ENCODE assay signal across 13 mouse cellular contexts in the genomic region with DNA sequence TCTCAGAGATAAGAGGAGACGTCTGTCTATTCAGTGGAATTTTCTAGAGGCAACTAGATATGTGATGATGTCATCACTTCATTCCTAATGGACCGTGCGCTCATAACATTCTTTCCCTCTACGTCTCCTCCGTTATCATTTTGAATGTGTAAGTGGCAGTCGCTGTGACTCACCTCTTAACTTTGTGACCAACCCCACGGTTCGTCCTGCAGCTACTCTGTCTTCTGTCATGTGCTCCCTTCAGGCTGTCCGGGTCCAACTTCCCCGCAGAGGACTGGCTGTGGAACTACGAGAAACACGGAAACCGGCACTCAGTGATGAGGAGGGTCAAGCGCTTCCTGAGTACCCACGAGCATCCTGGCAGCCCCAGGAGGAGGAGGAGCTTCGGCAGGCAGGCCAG. TPM values are rescaled to one million over a fixed set of nuclear protein-coding genes. Genes with fewer than 3 reads are reported as not detected.
DNase-seq lines count a peak whose midpoint lies in the region; ATAC-seq and TF ChIP-seq lines count a peak whose summit lies in the region.
"Had no signal": no experiment of that assay in that cellular context is flagged by ENCODE, and none has a peak within 500 bp of the region (broad histone marks: within the 10 kb centered on the region; RNA-seq: fewer than 3 reads in every experiment).

No protein-coding gene starts in this region.

- peak overlapping the region; percentile 82 for H3K4me2 ChIP-seq in heart, embryonic 15.5 days
- H3K4me2 ChIP-seq in liver, embryonic 16.5 days (ENCODE audit: low read depth, low read length), result 0 out of 2 replicates have a peak overlapping the region, but pooled peaks have one; percentile 24
- H3K4me2 ChIP-seq: midbrain, embryonic 12.5 days had no signal

- H3K9me3 ChIP-seq in heart, embryonic 15.5 days (replicated peaks), result no peaks in the 10 kb centered on the region
- H3K9me3 ChIP-seq in E14TG2a.4 (ENCODE audit: low read length), result no peaks in the 10 kb centered on the region
- no peaks in the 10 kb centered on the region for H3K9me3 ChIP-seq in liver, embryonic 16.5 days (replicated peaks; ENCODE audit: control insufficient read depth, low read length)
- H3K9me3 ChIP-seq: midbrain, embryonic 12.5 days had no signal

- 0 out of 2 replicates have a peak, but pooled peaks cover 3% of the 10 kb centered on the region for H3K27me3 ChIP-seq in heart, embryonic 15.5 days
- H3K27me3 ChIP-seq in E14TG2a.4 (ENCODE audit: insufficient read depth, low read length), result peaks cover 67% of the 10 kb centered on the region
- H3K27me3 ChIP-seq in liver, embryonic 16.5 days (ENCODE audit: control insufficient read depth, insufficient read depth, low read depth, low read length), result peaks cover 7% of the 10 kb centered on the region

- peaks cover 27% of the 10 kb centered on the region for H3K4me1 ChIP-seq in heart, embryonic 15.5 days (replicated peaks)
- peaks cover 14% of the 10 kb centered on the region for H3K4me1 ChIP-seq in E14TG2a.4 (replicated peaks; ENCODE audit: low read depth, low read length)
- H3K4me1 ChIP-seq in liver, embryonic 16.5 days (ENCODE audit: control insufficient read depth, low read depth, low read length), result no peaks in the 10 kb centered on the region

- ATAC-seq in heart, embryonic 15.5 days (replicated peaks; ENCODE audit: insufficient number of reproducible peaks, insufficient read depth, low FRiP score, low read depth), result peak; percentile 69
- ATAC-seq in granulocyte monocyte progenitor cell, adult 5-6 weeks (replicated peaks; ENCODE audit: poor library complexity, severe bottlenecking), result peak; percentile 9; the same call in 1 of the 2 replicates
- ATAC-seq in liver, embryonic 16.5 days (ENCODE audit: low read depth), result no peak
- ATAC-seq in inflammation-experienced regulatory T-cells, adult 6 months, result no peak
- ATAC-seq in cerebellum, adult (ENCODE audit: insufficient number of reproducible peaks, low FRiP score, low TSS enrichment), result no peak

- H3K4me3 ChIP-seq in heart, embryonic 15.5 days, result peak overlapping the region; percentile 47
- H3K4me3 ChIP-seq in E14TG2a.4 (replicated peaks; ENCODE audit: low read length), result peak overlapping the region; percentile 69
- no peak overlapping the region for H3K4me3 ChIP-seq in liver, embryonic 16.5 days (ENCODE audit: low read depth, low read length)
- H3K4me3 ChIP-seq: midbrain, embryonic 12.5 days had no signal

- H3K9ac ChIP-seq in heart, embryonic 15.5 days, result peak overlapping the region; percentile 57
- H3K9ac ChIP-seq in liver, embryonic 16.5 days (ENCODE audit: low read depth, low read length), result no peak overlapping the region
- H3K9ac ChIP-seq: midbrain, embryonic 12.5 days had no signal

- H3K27ac ChIP-seq in heart, embryonic 15.5 days, result peak overlapping the region; percentile 73
- H3K27ac ChIP-seq in liver, embryonic 16.5 days (ENCODE audit: low read length), result no peak overlapping the region
- H3K27ac ChIP-seq: midbrain, embryonic 12.5 days had no signal

- no peak for DNase-seq in heart, adult 9 months (ENCODE audit: low spot score in 2 of 2)
- no peak for DNase-seq in T-cell, adult 2 months (ENCODE audit: low spot score)
- DNase-seq: adrenal gland, postnatal 10 days; cerebellum, postnatal 36 days; right cerebral cortex, adult 18-20 months had no signal

- WGBS in heart, embryonic 15.5 days, result 6% methylated on average over 16 of the region's 16 CpGs
- WGBS in liver, embryonic 16.5 days (ENCODE audit: insufficient replicate concordance), result 29% methylated on average over 16 of the region's 16 CpGs

- TF ChIP-seq CTCF in E14TG2a.4 (conservative IDR thresholded peaks at IDR 0.05; ENCODE audit: low read length), result no peak

- H3K36me3 ChIP-seq in heart, embryonic 15.5 days, result no peaks in the 10 kb centered on the region
- no peaks in the 10 kb centered on the region for H3K36me3 ChIP-seq in E14TG2a.4 (ENCODE audit: insufficient read depth, low read length)
- no peaks in the 10 kb centered on the region for H3K36me3 ChIP-seq in liver, embryonic 16.5 days (ENCODE audit: control insufficient read depth, insufficient read depth)
- H3K36me3 ChIP-seq: midbrain, embryonic 12.5 days had no signal

RNA-seq across cellular contexts. Expression of gene Lrrc10, which starts 21.4 kb away (rescaled TPM):
- 52.1 and 60.4 TPM in 2 replicates for polyA plus RNA-seq in heart, embryonic 15.5 days (2015; fragmentation: Nextera tagmentation; extraction: Ambion mirVana)
- total RNA-seq in granulocyte monocyte progenitor cell, adult 5-6 weeks (2014; fragmentation: Nextera tagmentation), result not detected in 2 replicates
- total RNA-seq in granulocyte monocyte progenitor cell, adult 5-6 weeks (2017), result not detected in 2 replicates
- polyA plus RNA-seq in liver, embryonic 16.5 days (2015; fragmentation: Nextera tagmentation; extraction: Ambion mirVana), result not detected in 2 replicates
- polyA plus RNA-seq in inflammation-experienced regulatory T-cells, adult 6 months (2017; shearing (Covaris generic)), result not detected
- total RNA-seq: adrenal gland, postnatal 10 days; CH12.LX had no signal
- polyA plus RNA-seq: midbrain, embryonic 12.5 days had no signal

RNA-seq across cellular contexts. Expression of gene Best3, which starts 37.6 kb away (rescaled TPM):
- 0.58 and 0.67 TPM in 2 replicates for polyA plus RNA-seq in heart, embryonic 15.5 days (2015; fragmentation: Nextera tagmentation; extraction: Ambion mirVana)
- total RNA-seq in granulocyte monocyte progenitor cell, adult 5-6 weeks (2014; fragmentation: Nextera tagmentation), result not detected in 2 replicates
- total RNA-seq in granulocyte monocyte progenitor cell, adult 5-6 weeks (2017), result not detected in 2 replicates
- polyA plus RNA-seq in liver, embryonic 16.5 days (2015; fragmentation: Nextera tagmentation; extraction: Ambion mirVana), result 0.04 and 0.07 TPM in 2 replicates
- not detected for polyA plus RNA-seq in inflammation-experienced regulatory T-cells, adult 6 months (2017; shearing (Covaris generic))
- total RNA-seq: CH12.LX had no signal

RNA-seq across cellular contexts. Expression of gene Cct2, which starts 39.9 kb away (rescaled TPM):
- polyA plus RNA-seq in heart, embryonic 15.5 days (2015; fragmentation: Nextera tagmentation; extraction: Ambion mirVana), result 139 and 171 TPM in 2 replicates
- 387 and 450 TPM in 2 replicates for total RNA-seq in granulocyte monocyte progenitor cell, adult 5-6 weeks (2014; fragmentation: Nextera tagmentation)
- total RNA-seq in granulocyte monocyte progenitor cell, adult 5-6 weeks (2017), result 517 and 619 TPM in 2 replicates
- 115 and 127 TPM in 2 replicates for polyA plus RNA-seq in liver, embryonic 16.5 days (2015; fragmentation: Nextera tagmentation; extraction: Ambion mirVana)
- 100 to 1,000 TPM; 184 to 248 (median 228) TPM for polyA plus RNA-seq in inflammation-experienced regulatory T-cells, adult 6 months (2017; shearing (Covaris generic))

RNA-seq across cellular contexts. Expression of gene Gm10271, which starts 51.3 kb away (rescaled TPM):
- polyA plus RNA-seq in heart, embryonic 15.5 days (2015; fragmentation: Nextera tagmentation; extraction: Ambion mirVana), result not detected in 2 replicates
- not detected in 2 replicates for total RNA-seq in granulocyte monocyte progenitor cell, adult 5-6 weeks (2014; fragmentation: Nextera tagmentation)
- total RNA-seq in granulocyte monocyte progenitor cell, adult 5-6 weeks (2017), result not detected in 2 replicates
- polyA plus RNA-seq in liver, embryonic 16.5 days (2015; fragmentation: Nextera tagmentation; extraction: Ambion mirVana), result not detected in 2 replicates
- polyA plus RNA-seq in inflammation-experienced regulatory T-cells, adult 6 months (2017; shearing (Covaris generic)), result not detected
- total RNA-seq: adrenal gland, postnatal 10 days; CH12.LX had no signal
- polyA plus RNA-seq: midbrain, embryonic 12.5 days had no signal

Comparison
In these comparisons a context has a peak if more than half of its experiments do, and no peak if none do; other contexts are left out.
1. ATAC-seq: peak in heart, embryonic 15.5 days (single experiment) and granulocyte monocyte progenitor cell, adult 5-6 weeks (single experiment); none in liver, embryonic 16.5 days (single experiment), inflammation-experienced regulatory T-cells, adult 6 months (single experiment) and cerebellum, adult (single experiment).
2. RNA of gene Lrrc10, which starts 21.4 kb away (polyA plus RNA-seq): 52.1 to 60.4 TPM in heart, embryonic 15.5 days; not detected in liver, embryonic 16.5 days and not detected in inflammation-experienced regulatory T-cells, adult 6 months; every median in the first group is over 10 times any median in the second.